Mouse (Mus musculus): ENCODE measurements at regions not wholly inside any gene's neighbourhood (a gene's known extent, or its start where the extent isn't known, plus 50 kb on each side); places are given as distances from the start of the nearest gene placed in this dataset.

DNA sequence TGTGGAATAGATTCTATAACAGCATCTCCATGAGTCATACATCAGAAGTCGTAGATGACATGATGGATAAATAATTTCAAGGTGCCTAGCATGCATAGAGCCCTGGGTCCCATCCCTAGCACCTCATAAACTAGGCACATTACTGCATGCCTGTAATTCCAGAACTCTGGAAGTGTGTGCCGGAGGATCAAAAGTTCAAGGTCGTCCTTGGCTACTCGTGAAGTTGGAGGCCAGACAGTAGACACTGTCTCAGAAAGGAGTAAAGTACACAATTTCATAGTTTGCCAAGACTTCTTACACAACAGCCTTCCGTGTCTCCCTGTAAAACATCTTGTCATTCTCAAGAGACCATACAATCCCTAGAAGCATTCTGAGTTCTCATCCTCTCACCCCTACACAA, 63.5 kb upstream of the Neo1 start:
- Histone ChIP-seq H3K9me3 (replicated peaks; ENCODE audit: insufficient read depth, low read length) (no peaks in the 10 kb centered on the region), H3K27ac (ENCODE audit: control insufficient read depth, low read depth, low read length) (no peak overlapping the region), H3K4me1 (ENCODE audit: control insufficient read depth in 1 of 2, insufficient read depth in 2 of 2, low read length in 2 of 2) (no peaks in the 10 kb centered on the region), H3K27me3 (ENCODE audit: control insufficient read depth in 1 of 2, insufficient read depth in 2 of 2, low read length in 2 of 2) (peaks cover 4 to 5% of the 10 kb centered on the region in 2 experiments), H3K79me2 (ENCODE audit: control insufficient read depth, insufficient read depth, low read length, poor library complexity) (no peaks in the 10 kb centered on the region), H3K36me3 (ENCODE audit: control insufficient read depth in 1 of 2, insufficient read depth in 2 of 2, low read length in 2 of 2) (no peaks in the 10 kb centered on the region), H3K4me3 (ENCODE audit: control insufficient read depth in 1 of 2, insufficient read depth in 1 of 2, low read depth in 2 of 2, low read length in 2 of 2) (no peak overlapping the region), H3K9ac (ENCODE audit: control insufficient read depth, low read depth, low read length, poor library complexity, severe bottlenecking) (no peak overlapping the region)
- TF ChIP-seq USF1 (IDR thresholded peaks at IDR 0.05; ENCODE audit: low read depth, low read length) (no peak), CHD2 (IDR thresholded peaks at IDR 0.05; ENCODE audit: low read length) (no peak), POLR2A (IDR thresholded peaks at IDR 0.05; ENCODE audit: control insufficient read depth in 1 of 2, insufficient read depth in 1 of 2, low read depth in 1 of 2, low read length in 2 of 2, poor library complexity in 1 of 2) (no peak), BHLHE40 (IDR thresholded peaks at IDR 0.05; ENCODE audit: borderline replicate concordance, low read depth, low read length) (no peak), MYC (IDR thresholded peaks at IDR 0.05; ENCODE audit: low read depth, low read length) (no peak), GABPA (IDR thresholded peaks at IDR 0.05; ENCODE audit: low read depth, low read length) (no peak), HCFC1 (IDR thresholded peaks at IDR 0.05; ENCODE audit: low read depth, low read length) (no peak), TBP (IDR thresholded peaks at IDR 0.05; ENCODE audit: low read depth, low read length) (no peak), TAL1 (IDR thresholded peaks at IDR 0.05; ENCODE audit: low read length) (no peak), UBTF (IDR thresholded peaks at IDR 0.05; ENCODE audit: borderline replicate concordance, insufficient read depth, low read depth, low read length) (no peak), JUND (IDR thresholded peaks at IDR 0.05; ENCODE audit: low read depth, low read length) (no peak), TCF12 (IDR thresholded peaks at IDR 0.05; ENCODE audit: low read depth, low read length) (no peak), ZMIZ1 (IDR thresholded peaks at IDR 0.05; ENCODE audit: low read depth, low read length) (no peak), SIN3A (IDR thresholded peaks at IDR 0.05; ENCODE audit: low read length) (no peak), ZNF384 (IDR thresholded peaks at IDR 0.05; ENCODE audit: low read depth, low read length) (no peak), CTCF (IDR thresholded peaks at IDR 0.05 in 2 of 3, conservative IDR thresholded peaks at IDR 0.05 in 1 of 3; ENCODE audit: control insufficient read depth in 1 of 3, insufficient read depth in 1 of 3, low read depth in 2 of 3, low read length in 3 of 3, poor library complexity in 1 of 3, severe bottlenecking in 1 of 3) (no peak), MYB (IDR thresholded peaks at IDR 0.05; ENCODE audit: low read depth, low read length) (no peak)
- no peak for DNase-seq (ENCODE audit: low read depth, low spot score)

DNA sequence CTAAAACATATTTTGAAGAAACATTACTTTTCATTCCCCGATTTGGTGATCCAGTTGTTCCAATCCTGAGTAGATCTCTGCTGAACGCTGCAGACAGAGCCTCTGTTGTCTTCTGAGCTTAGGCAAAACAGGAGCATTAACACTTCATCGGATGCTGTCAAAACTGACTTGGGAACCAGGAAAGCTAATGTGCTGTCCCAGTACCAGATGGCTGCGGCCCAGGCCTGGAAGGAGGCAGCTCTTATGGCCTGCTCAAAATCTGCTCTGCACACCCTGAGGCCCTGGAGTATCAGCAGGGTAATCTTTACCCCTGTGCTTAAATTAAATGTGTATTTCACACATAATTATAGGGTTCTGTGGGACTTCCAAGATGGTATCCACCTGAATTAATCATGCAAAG, 61.3 kb upstream of the Neo1 start:
- Histone ChIP-seq H3K4me1 (ENCODE audit: control insufficient read depth in 1 of 2, insufficient read depth in 2 of 2, low read length in 2 of 2) (no peaks in the 10 kb centered on the region), H3K27ac (ENCODE audit: control insufficient read depth, low read depth, low read length) (no peak overlapping the region), H3K4me3 (ENCODE audit: control insufficient read depth in 1 of 2, insufficient read depth in 1 of 2, low read depth in 2 of 2, low read length in 2 of 2) (no peak overlapping the region), H3K9ac (ENCODE audit: control insufficient read depth, low read depth, low read length, poor library complexity, severe bottlenecking) (no peak overlapping the region), H3K9me3 (replicated peaks; ENCODE audit: insufficient read depth, low read length) (no peaks in the 10 kb centered on the region), H3K36me3 (ENCODE audit: control insufficient read depth in 1 of 2, insufficient read depth in 2 of 2, low read length in 2 of 2) (no peaks in the 10 kb centered on the region), H3K27me3 (ENCODE audit: control insufficient read depth in 1 of 2, insufficient read depth in 2 of 2, low read length in 2 of 2) (peaks cover 3 to 7% of the 10 kb centered on the region in 2 experiments), H3K79me2 (ENCODE audit: control insufficient read depth, insufficient read depth, low read length, poor library complexity) (no peaks in the 10 kb centered on the region)
- TF ChIP-seq POLR2AphosphoS5 (IDR thresholded peaks at IDR 0.05; ENCODE audit: borderline replicate concordance, low read depth, low read length), result no peak
- TF ChIP-seq BHLHE40 (IDR thresholded peaks at IDR 0.05; ENCODE audit: borderline replicate concordance, low read depth, low read length), result no peak
- TF ChIP-seq NRF1 (IDR thresholded peaks at IDR 0.05; ENCODE audit: insufficient read depth, low read depth, low read length, poor library complexity, severe bottlenecking), result no peak
- no peak for TF ChIP-seq EP300 (IDR thresholded peaks at IDR 0.05; ENCODE audit: low read depth in 1 of 2, low read length in 2 of 2)
- TF ChIP-seq SIN3A (IDR thresholded peaks at IDR 0.05; ENCODE audit: low read length), result no peak
- no peak for TF ChIP-seq GATA1 (IDR thresholded peaks at IDR 0.05; ENCODE audit: low read depth, low read length)
- TF ChIP-seq MAFK (IDR thresholded peaks at IDR 0.05; ENCODE audit: borderline replicate concordance, low read depth, low read length), result no peak
- TF ChIP-seq CTCF (IDR thresholded peaks at IDR 0.05 in 2 of 3, conservative IDR thresholded peaks at IDR 0.05 in 1 of 3; ENCODE audit: control insufficient read depth in 1 of 3, insufficient read depth in 1 of 3, low read depth in 2 of 3, low read length in 3 of 3, poor library complexity in 1 of 3, severe bottlenecking in 1 of 3), result no peak
- TF ChIP-seq ZNF384 (IDR thresholded peaks at IDR 0.05; ENCODE audit: low read depth, low read length), result no peak
- no peak for TF ChIP-seq JUND (IDR thresholded peaks at IDR 0.05; ENCODE audit: low read depth, low read length)
- TF ChIP-seq UBTF (IDR thresholded peaks at IDR 0.05; ENCODE audit: borderline replicate concordance, insufficient read depth, low read depth, low read length), result no peak
- TF ChIP-seq GABPA (IDR thresholded peaks at IDR 0.05; ENCODE audit: low read depth, low read length), result no peak
- TF ChIP-seq NELFE (IDR thresholded peaks at IDR 0.05; ENCODE audit: low read depth, low read length), result no peak
- TF ChIP-seq HCFC1 (IDR thresholded peaks at IDR 0.05; ENCODE audit: low read depth, low read length), result no peak
- no peak for DNase-seq (ENCODE audit: low read depth, low spot score)

Measured in MEL (cell line).